Mouse (Mus musculus) NIH3T3 (cell line): ENCODE measurements at regions not wholly inside any gene's neighbourhood (a gene's known extent, or its start where the extent isn't known, plus 50 kb on each side); places are given as distances from the start of the nearest gene placed in this dataset.

Source experiments
- DNase-seq: peaks from one replicate; pipeline ENCODE4 v3.0.0-alpha.2; 2012; ENCODE audit warnings: low read depth

DNA sequence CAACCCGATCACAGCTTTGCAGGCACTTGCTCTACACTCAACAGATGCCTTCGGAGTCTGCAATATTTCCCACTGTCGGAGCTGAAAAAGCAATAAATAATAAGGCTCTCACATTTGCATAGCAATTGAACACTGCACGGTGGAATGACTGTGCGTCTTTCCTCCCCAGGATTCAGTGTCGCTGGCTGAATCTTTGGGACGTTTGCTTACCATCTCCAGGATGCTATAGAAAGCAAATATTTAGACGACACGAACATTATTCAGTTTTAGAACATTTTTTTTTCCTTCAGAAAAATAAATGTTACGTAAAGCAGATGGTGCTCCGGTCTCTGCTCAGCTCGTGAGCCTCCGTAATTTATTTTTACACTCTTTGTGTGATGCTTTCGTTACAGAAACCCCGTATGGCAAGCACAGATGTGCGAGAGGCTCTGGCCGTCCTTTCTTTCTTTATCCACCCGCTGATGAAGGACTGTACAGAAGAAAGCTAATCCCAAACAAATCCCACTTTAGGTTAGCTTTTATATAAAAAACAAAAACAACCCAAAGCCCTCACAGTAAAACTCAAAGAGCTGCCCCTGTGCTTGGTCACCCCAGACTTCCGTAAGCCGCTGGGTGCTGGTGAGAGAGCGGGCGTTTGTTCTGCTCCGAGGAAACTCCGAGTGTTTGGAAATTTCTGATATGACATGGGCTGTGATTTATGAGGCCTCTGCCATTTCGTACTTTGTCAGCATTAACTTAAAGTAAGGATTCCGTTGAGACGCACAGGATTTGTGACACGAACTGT lies 464.3 kb downstream of the Ajap1 start:
- DNase-seq, result no peak

DNA sequence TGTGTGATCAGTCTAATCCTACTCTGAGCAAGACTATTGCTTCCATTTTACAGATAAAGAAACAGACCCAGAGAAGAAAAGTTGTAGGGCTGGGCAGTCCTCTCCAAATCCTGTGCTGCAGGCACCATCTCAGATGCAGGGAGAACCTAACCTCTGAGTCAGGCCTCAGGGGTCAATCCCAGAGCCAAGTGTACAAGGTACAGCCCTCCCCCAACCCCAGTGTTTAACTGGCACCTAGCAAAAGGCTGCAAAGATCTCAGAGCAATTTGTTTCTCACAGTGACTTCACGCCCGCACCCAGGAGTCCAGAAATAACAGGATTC lies 464.8 kb downstream of the Ajap1 start:
- DNase-seq, result no peak

GRCm38 (mm10) chr4:153003338-153003737 lies 479.3 kb downstream of the Ajap1 start:
- DNase-seq, result no peak

DNA sequence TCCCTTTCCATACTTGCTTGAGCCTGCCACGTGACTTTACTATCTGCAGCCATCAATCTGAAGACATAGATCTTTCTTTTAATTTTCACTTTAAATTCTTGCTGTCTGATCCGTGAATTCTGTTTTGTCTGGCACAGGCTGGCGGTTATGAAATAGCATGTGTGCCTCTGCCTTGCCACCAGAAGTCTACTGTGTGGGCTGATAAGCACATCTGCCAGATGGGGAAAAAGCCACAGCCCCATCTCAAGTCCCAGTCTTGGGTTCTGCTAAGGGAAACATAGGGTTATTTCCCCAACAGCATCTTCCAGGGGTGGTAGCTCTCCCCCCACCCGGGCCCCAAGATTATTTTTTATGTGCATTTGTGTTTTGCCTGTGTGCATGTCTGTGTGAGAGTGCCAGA lies 480.1 kb downstream of the Ajap1 start:
- no peak for DNase-seq

DNA sequence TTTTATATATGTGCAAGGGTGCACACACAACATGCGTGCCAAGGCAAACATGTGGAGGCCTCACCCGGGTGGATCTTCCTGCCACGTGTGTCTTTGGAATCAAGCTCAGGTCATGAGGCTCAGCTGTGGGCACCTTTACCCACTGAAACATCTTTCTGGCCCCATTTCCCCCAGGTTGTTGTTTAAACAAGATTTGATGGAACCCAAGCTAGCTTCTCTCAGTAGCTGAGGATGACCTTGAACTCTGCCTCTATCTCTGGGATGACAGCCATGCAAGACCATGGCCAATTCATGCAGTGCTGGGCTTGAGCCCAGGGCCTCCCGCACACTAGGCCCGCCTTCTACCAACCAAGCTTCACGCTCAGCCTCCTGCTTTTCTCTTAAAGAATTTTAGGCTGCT lies 480.9 kb downstream of the Ajap1 start:
- no peak for DNase-seq

DNA sequence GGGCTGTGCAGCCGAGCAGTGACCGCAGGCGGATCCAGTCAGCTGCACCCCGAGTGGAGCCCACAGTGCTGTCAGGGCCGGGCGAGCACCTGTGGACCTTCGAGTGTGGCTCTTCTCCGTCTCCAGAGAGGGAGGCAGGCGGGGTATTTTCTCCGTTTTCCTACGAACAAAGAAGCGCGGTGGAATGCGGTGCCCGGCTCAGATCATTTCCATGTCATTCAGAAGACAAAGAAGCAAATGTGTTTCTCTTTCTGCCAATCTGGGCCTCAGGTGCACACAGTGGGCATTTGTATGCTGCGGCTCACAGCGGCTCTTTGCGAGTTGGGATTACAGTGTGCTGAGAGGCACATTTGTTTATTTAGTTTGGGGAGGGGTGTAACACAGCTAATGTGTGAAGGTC lies 483.1 kb downstream of the Ajap1 start:
- DNase-seq, result no peak

DNA sequence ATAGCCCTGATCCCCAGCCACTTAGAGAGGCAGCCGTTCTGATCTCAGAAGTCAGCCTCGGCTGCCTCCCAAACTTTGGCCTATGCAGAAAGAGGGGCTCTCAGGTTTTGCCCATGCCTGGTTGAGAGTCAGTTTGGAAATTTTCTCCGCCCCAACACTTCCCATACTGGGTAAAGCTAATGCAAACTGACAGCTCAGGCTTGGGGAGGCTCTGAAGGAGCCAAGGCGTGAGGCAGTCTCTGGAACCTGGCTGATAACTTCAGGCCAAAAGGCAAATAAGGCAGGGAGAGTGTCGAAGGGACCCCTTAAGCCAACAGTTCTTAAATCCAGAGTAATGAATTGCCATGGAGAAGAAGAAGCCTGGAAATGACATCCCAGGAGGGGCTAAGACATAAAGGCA lies 485.4 kb downstream of the Ajap1 start:
- DNase-seq, result no peak

- no peak for DNase-seq
These were observed 486.0 kb downstream of the Ajap1 start for GRCm38 (mm10) chr4:152996641-152997040.

DNA sequence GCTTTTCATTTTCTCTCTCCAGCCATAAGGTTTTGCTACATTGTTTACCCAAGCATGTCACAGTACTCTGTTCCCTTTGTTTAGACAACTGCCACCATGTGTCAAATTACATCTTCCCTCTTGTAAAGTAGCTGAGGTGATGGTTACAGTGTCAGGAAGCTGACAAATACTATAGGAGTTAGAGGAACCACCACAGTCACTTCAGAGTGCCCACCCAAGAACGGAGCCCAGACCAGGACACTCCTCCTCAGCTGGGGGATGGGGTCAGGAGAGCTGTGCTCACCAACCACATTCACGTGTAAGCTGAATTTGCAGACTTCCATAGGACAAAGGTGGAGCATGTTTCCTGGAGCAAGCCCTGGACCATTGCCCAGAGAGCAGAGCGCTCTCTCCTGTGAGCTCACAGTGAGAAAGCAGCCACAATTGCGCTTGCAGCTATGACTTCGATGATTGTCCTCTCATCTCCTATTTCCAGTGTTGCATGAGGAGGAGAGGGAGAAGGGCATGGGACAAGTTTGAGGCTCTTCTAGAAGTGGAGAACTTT lies 487.5 kb downstream of the Ajap1 start:
- no peak for DNase-seq

- DNase-seq, result no peak
These were observed 488.4 kb downstream of the Ajap1 start for GRCm38 (mm10) chr4:152994206-152994605.

- no peak for DNase-seq
These were observed 492.3 kb downstream of the Ajap1 start for GRCm38 (mm10) chr4:152990266-152990665.

GRCm38 (mm10) chr4:152987726-152988125 lies 494.9 kb downstream of the Ajap1 start:
- DNase-seq, result no peak

- peak; percentile 13 for DNase-seq
These were observed 497.5 kb upstream of the Kcnab2 start for GRCm38 (mm10) chr4:152975012-152975675.

GRCm38 (mm10) chr4:152963001-152963400 lies 485.3 kb upstream of the Kcnab2 start:
- no peak for DNase-seq

- no peak for DNase-seq
These were observed 484.5 kb upstream of the Kcnab2 start for GRCm38 (mm10) chr4:152962165-152962564.

DNA sequence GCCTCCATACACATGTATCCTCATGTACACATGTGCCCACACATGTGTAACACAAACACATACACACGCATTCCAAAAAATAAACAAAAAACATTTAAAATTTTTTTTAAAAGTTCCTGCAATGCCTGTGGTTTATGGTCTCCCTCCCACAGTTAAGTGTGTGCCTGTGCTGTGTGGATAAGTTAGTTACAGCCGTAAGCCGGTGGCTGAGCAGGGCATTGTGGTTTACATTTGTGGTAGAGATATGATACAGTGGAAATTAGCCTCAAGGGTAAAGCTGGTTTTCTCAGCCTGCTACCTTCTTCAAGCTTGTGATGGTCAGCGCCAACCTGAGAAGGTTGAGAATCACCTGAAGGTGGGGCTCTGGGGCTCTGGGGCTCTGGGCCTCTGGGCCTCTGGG lies 484.0 kb upstream of the Kcnab2 start:
- no peak for DNase-seq

GRCm38 (mm10) chr4:152959627-152960230 lies 482.1 kb upstream of the Kcnab2 start:
- no peak for DNase-seq

GRCm38 (mm10) chr4:152953237-152953974 lies 475.7 kb upstream of the Kcnab2 start:
- DNase-seq, result no peak

DNA sequence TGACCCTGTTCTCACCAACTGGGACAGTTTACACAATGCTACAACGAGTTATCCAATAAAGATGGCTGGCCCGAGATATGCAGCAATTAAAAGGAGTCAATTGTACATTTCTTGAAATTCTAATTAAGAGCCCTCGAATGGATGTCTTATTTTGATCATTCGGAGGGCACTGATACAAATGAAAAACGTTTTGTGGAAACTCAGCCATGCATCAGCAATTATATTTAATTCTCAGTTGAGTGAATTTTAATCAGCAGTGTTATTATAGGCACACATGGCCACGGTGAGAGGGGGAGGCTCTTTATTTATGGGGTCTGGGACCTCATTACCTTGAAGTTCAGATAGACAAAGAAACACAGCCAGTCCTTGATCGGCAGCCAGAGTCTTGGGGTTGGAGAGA lies 471.3 kb upstream of the Kcnab2 start:
- DNase-seq, result no peak

DNA sequence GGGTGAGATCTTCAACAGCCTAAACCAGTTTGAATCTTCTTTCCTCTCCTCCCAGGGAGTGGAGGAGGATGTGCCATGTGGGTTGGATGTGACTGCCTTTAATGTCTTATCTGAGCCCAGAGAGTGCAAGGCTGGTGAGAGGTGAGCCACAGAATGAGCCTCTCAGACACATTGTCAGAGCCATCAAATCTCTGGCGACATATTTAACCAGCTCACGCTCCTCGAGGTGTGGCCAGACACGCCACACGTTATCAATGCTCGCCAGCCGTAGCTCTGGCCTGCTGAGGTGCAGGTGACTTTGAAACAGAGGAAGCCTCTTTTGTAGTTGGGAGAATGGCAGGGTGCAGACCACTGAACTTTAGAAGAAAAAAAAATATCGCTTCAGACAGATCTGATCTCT lies 463.5 kb upstream of the Kcnab2 start:
- no peak for DNase-seq

GRCm38 (mm10) chr4:152936614-152937013 lies 458.9 kb upstream of the Kcnab2 start:
- no peak for DNase-seq

- no peak for DNase-seq
These were observed 457.8 kb upstream of the Kcnab2 start for GRCm38 (mm10) chr4:152935484-152935883.
